Mouse (Mus musculus): ENCODE measurements around the gene Zfp93.
"Not testable (repeated sequence)": the region's sequence is repeated elsewhere in the genome, so short reads cannot be mapped to it uniquely, and the experiment has no call there.

Zfp93 gene

DNA sequence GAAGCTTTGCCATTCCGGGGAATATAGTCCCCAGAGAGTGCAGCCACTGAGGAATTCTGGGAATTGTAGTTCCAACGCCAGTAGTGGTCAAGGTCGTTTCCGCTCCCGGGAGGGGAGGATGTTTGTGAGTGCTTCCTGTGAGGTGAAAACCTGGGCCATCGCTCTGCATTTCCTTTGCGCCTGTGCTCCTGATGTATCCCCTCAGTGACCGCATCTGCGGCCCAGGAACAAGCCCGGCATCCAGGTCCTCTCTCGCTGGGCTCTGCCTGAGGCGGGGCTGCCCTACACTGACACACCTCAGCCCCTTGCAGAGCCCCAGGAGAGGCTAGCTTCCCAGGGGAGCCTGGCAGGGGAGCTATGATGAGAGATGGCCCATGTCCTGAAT, at the start of gene Zfp93:
Gene Zfp93, plus strand, starts transcription at position 133 of the 385 bp plus-strand sequence.
- peak; percentile 89 to 92 for DNase-seq (ENCODE audit: low spot score in 2 of 2)

DNA sequence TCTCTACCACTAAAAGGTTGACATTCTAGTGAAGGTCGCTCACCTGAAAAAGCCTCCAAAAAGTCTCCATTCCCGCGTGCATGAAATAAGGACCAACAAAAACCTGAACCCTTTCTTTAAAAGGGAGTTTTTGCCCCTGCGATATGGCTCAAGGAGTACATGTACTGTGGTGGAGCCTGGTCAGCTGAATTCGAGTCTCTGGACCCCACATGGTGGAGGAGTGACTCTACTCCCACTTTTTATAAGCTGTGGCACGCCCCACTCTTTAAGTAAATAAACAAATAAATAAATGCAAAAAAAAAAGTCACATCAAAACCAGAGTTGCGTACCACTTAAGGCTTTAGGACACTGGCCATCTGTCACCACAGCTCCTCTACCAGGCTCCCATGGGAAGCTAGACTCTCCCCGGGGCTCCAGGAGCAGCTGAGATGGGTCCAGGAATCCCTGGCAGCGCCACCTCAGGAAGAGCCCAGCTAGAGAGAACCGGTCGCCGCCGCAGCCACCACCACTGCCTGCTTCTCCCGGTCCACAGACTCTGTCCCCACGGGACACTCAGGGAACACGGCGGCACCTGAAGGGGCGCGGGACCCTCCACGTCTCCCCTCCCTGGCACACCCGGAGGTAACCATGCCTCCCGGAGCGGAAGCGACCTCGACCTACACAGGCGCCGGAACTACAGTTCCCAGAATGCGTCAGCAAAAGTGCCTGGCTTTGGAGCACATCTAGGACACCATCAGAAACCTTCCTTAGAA, 33.0 kb upstream of the Zfp93 start, which contains the start of gene Zfp109:
Gene Zfp109, minus strand, starts transcription at position 521 of the 752 bp plus-strand sequence.
- DNase-seq (ENCODE audit: low spot score in 2 of 2), result peak; percentile 84 to 87

DNA sequence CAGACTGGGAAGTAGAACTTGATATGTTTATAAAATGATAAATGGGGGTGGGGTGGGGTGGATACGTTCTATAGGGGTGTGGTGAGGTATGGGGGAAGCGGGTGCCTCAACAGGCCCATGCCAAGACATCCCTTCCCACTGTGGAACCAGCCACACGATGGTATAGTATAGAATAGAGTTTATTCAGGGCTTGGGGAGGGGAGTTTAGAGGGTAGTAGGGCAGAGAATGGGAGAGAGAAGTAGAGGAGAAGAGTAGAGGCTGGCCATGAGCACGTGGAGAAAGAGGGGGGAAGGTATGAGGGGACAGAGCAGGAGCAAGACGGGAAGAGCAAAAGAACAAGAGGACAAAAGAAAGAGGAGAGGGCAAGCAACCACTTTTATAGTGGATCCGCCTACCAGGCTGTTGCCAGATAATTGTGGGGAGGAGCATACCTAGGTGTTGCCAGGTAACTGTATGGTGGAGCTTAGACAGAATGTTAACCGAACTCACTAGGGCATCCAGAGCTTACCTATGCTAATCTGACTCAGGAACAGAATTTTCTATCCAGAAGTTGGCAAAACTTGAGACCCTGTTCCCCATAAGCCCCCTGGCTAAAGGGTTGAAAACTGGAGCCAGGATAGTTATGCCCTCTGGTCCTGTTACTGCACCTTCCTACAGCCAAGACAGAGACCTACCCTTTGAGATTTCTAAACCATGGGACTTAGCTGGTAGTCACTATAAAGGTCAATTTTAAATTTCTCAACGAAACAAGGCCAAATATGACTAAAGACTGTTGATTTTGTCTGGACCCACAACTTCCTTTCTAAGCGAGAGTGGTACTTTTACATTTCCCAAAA, 16.2 kb upstream of the Zfp93 start:
- no peak for DNase-seq (ENCODE audit: low spot score in 2 of 2)

DNA sequence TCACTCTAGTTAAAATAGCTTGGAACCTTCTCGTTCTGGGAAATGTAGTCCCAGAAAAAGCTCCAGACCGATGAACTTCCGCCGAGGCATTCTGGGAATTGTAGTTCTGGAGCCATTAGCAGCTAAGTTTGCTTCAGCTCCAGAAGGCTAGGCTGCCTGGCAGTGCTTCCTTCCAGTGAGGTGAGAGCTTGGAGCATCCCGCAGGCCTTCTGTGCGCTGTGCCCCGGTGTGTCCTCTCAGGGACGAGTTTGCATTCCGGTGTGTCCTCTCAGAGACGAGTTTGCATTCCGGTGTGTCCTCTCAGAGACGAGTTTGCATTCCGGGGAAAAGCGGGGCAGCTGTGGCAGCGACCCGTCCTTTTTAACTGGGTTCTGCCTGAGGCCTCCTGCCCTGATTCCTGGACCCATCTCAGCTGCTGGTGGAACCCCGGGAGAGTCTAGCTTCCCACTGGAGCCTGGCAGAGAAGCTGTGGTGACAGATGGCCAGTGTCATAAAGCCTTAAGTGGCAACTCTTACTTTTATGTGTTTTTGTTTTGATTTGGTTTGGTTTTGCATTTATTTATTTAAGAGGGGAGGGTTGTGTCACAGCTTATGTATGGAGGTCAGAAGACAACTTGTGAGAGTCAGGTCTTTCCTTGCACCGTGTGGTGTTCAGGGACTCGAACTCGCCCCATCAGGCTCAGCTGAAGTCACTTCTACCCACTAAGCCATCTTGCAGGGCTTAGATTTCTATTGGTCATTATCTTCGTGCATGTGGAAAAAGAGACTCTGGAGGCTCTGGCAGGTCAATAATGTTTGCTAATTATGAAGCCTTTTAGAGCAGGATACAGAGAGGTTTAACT, 15.4 kb upstream of the Zfp93 start, which contains the start of gene Zfp108:
Gene Zfp108, plus strand, starts transcription at position 162 of the 842 bp plus-strand sequence.
- DNase-seq (ENCODE audit: low spot score in 2 of 2), result peak; percentile 91 to 95

DNA sequence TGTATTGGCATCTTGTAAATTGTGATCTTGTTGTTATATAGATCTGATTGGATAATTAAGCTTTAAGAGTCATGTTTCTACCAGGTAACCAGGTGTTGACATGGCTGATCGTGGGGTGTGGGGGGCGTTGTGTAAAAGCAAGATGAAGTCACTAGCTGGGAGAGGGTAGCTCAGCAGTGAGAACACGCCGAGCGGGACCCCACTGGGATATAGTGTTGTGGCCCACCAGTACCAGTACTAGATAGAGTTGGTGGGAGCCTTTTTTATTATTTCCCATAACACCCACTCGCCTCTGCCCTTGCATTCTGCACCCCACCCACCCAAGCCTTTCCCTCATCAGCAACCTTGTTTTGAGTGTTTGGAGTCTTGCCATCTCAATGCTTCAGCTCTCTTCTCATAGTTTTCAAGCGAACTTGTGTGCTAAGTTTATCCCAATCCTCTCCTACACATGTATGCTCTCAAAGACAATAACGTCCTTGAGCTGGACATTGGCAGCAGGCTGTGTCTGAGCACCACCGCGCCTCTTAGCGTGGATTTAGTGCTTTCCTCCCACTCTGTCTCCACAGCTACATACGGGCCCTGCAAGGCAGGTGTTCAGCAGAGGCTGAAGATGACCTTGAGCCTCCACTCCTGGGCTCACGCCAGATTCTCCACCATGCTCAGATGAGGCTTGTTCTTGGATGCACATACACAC, 10.8 kb upstream of the Zfp93 start:
- peak in 1 of 2 experiments; percentile 22 for DNase-seq (ENCODE audit: low spot score in 2 of 2)

DNA sequence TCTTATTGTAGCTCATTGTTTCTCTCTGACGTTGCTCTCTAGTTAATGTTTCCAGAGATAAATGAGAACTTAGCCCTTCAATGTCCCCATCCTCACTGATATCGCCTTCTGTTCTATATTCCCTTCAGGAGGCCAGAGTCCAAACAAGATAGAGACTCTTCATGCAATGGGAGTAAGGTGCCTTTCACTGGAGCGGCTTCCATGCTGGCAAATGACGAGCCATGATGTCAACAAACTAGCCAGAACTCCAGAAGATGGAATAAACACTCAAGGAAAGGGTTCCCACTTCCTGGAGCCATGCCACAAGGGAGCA, 10.3 kb upstream of the Zfp93 start:
- no peak for DNase-seq (ENCODE audit: low spot score in 2 of 2)

DNA sequence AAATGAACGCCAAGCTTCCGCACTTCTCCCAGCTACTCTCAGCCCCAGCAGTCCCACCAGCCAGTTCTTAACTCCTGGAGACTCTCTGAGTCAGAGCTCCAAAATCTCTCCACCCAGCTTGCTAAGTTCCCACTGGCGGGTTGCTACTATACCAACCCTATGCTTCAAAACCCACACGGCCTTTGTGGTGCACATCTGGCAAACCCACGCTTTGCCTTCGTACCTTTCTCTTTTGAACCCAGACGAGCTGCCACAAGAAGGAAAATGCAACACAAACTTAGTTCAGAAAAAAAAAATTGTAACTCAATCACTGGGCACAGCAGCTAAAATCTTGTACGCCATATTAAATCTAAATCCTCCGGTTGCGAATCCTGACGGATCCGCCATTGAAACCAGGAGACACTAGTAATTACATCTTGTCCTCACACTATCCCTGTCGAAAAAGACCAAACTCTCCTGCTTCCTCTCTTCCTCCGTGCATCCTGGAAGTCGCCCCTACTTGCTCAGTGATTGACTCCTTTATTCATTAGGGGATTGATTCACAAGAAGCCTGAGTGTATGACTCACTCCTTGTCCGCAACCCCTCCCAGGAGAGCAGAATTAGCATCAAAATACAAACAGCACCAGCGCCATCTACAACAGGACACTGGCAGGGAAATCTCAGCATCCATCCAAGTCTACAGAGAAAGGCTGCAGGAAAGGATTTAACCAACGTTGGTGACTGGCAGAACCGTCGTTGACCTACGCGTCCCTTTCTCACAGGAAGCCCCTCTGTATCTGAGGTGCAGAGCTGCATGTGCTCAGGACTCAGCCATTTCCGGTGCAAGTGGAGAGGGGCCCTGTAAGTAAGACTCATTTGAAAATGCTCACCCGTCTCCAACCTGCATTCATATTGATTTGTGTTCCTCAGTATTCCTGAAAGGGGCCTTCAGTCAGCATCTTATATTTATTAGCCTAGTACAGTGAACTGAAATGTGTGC, 1.8 kb upstream of the Zfp93 start:
- no peak for DNase-seq (ENCODE audit: low spot score in 2 of 2)

DNA sequence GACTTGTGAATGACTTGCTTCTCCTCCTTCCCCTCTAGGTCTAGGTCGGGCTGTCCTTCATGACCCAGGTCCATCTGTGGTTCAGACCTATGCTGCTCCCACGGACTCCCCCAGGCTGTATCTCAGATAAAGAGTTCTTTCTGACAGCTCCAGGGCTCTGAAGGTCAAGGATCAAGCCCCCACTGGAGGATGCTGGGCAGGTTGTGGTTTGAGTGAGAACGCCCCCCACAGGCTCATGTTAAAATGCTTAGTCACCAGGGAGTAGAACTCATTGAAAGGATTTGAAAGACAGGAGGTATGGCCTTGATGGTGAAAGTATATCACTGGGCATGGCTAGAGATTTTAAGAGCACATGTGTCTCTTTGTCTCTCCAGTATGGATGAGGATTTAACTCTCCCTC, 964 bp upstream of the Zfp93 start:
- DNase-seq (ENCODE audit: low spot score in 2 of 2), result no peak

DNA sequence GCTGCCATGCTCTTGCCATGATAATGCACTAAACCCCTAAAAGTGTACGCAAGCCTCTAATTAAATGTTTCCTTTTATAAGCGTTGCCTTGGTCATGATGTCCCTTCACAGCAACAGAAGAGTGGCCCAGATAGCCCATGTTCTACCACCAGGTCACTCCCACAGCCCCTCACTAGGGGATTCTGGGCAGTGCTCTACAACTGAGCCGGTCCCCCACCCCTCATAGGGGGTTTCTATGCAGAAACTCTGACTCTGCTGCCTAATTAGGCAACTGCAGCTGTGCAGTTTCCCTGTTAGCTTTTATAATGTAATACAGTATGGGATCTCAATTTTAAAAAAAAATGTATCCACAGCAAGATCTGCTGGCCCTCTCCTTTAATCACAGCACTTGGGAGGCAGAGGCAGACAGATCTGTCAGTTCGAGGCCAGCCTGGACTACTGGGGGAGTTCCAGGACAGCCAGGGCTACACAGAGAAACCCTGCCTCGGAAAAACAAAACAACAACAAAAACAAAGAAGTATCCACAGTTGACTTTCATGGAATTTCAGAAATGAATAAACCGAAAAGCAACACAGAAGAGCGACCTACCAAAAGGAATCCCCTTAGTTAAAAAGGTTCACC, 443 bp upstream of the Zfp93 start:
- DNase-seq (ENCODE audit: low spot score in 2 of 2), result no peak

DNA sequence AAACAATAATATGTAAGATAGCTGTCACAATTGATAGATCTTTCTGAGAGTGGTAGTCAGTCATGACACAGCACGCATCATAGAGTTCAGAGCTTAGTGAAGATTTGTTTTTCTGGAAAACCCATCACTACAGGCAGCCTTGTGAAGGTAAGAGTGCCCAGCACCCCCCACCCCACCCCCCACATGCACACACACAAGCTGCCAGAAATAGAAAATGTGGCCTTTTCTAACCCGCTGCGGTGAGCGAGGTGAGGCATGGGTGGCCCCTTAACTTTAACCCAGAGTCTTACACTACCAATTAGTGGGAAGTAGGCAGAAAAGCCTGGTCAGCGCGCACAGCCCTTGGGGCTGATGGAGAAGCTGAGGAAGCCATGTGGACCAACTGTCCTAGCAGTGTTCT, 971 bp downstream of the Zfp93 start:
- DNase-seq (ENCODE audit: low spot score in 2 of 2), result no peak

DNA sequence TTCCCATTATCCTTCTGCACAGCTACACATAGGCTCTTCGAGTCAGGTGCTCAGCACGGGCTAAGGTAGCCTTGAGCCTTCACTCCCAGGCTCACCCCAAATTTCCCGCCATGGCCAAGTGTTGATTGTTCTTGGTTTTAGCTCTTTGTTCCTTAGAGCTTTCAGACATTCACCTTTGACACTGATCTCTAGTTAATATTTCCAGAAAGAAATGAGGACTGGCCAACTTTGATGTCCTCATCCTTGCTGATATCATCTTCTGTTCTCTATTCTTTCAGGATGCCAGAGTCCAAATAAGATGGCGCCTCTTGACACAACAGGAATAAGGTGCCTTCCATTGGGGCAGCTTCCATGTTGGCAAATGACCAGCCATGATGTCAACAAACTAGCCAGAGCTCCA, 4.2 kb downstream of the Zfp93 start:
- DNase-seq (ENCODE audit: low spot score in 2 of 2), result peak in 1 of 2 experiments; percentile 10

DNA sequence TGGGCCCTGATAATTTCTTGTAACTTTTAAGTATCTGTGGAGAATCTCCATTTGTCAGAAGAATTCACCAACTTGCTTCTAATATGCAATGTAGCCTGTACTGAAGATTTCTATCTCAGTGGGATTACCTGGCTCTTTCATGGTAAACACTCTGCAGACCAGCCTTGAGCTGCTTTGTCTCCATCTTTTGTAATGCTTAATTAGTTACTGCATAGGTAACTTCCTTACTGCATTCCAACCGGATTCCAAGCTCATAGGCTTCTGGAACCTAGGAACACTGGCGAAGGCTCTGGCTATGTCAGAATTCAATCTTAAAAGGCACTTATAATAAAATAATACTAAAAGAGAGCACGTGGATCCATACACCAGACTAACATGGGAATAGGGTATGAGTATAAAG, 8.6 kb downstream of the Zfp93 start:
- DNase-seq (ENCODE audit: low spot score in 2 of 2), result not testable (repeated sequence)

DNA sequence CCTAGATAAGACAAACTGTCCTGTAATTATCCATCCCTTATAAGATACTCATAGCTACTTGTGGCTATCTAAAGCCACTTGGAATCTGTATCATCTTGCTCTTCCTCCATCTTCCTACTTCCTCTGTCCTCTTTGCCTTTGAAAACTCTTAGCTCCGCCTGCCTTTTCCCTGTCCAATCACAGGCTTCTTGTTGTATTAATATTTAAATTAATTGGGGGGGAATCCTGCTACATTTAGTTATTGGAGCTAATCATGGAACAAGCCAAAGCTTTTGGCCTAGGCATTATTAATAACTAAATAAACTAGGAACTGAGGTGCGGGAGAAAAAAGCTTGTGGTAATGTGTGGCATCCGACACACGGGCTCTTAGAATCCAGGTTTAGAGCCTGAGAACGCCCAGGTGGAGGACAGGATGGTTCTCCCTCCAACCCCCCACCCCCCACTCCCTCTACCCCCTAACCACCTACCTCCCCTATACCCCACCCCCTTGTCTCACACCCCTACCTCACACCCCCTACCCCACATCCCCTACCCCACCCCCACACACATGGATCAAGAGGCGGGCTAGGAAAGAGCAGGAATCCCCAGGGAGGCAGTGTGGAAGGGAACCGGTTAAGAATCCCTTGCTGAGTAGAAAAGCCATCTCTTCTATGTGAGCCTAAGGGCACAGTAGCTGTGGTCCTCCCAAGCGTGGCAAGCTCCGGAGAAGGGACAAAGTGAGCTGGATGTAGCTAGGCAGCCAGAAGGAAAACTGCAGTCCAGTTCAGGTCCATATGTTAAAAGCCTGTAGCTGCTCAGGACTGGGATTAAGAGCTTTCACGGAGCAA, 10.0 kb downstream of the Zfp93 start:
- DNase-seq (ENCODE audit: low spot score in 2 of 2), result peak in 1 of 2 experiments; percentile 3

DNA sequence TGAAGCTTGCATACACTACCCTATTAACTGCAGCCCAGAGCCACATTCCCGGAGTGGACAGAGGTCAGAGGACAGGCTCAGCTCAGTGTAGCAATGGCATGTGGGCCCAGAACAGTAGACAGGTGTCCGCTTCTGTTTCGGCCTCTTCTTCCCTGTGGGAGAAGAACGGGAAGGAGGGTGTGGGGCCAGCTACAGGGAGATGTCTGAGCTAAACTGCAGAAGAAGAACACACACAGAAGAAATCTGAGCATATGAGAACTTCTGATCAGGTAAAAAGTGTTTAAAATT, 10.6 kb downstream of the Zfp93 start:
- DNase-seq (ENCODE audit: low spot score in 2 of 2), result peak in 1 of 2 experiments; percentile 4

DNA sequence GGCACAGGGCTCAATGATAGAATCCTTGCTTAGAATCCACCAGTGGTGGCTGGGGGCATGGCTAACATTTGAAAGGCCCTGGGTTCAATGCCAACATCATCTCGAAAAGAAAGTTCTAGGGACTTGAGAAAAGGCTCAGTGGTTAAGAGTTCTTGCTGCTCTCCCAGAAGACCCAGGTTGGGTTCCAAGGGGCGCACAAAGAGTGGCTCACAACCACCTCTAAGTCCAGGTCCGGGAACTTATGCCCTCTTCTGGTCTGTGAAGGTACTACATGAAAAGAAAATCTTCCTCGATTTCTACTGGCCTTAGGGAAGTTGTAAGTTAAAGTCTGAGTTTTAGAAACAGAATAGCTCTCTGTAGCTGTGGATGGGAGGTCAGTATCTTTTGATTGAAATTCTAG, 15.9 kb downstream of the Zfp93 start:
- DNase-seq (ENCODE audit: low spot score in 2 of 2), result peak in 1 of 2 experiments; percentile 3

DNA sequence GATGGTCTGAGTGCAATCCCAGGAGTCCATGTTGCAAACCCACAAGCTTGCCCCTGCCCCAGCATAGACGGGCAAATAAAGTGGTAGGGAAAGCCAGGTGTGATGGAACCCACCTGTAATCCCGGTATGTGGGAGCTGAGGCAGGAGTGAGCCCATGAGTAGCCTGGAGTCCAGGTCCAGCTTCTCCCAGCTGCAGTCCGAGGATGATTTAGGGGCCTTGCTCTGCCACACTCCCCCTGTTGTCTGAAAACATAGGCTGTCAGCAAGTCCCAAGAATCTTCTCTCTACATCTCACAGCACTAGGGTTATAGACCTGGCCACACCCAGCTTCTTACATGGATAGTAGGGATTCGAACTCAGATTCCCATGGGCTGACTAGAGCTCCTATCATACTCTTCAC, 16.7 kb downstream of the Zfp93 start:
- peak in 1 of 2 experiments; percentile 9 for DNase-seq (ENCODE audit: low spot score in 2 of 2)

DNA sequence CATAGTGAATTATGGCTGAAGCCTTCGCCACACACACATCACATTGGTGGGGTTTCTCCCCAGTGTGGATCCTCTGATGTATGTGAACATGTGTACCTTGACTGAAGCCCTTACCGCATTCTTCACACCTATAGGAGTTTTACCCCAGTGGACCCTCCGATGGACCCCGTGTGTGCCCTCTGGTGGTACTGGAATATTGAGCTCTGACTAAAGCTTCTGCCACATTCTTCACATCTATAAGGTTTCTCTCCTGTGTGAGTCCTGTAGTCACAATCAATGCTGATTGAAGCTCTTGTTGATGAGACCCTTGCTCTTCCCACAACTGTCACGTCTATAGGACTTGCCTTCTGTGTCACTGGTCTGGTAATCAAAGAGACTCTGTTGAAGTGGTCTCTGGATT, 17.4 kb downstream of the Zfp93 start:
- DNase-seq (ENCODE audit: low spot score in 2 of 2), result peak in 1 of 2 experiments; percentile 19

DNA sequence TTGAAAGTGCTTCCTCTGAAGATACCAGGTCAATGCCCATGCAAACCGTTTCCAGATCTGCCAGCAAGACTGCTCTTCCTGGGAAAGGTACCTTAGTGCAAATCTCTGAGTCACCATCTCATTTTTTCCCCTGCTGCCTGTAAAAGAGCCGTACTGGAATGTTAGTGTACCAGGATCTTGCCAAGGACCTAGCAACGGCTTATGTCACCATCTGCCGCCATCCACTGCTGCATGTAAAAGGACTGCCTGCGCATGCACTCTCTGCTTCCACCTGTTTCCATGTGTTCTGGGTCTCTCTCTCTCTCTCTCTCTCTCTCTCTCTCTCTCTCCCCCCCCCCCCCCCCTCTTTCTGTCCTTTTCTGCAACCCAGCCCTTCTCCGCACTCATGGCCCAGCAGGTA, 18.3 kb downstream of the Zfp93 start:
- peak; percentile 42 to 52 for DNase-seq (ENCODE audit: low spot score in 2 of 2)

DNA sequence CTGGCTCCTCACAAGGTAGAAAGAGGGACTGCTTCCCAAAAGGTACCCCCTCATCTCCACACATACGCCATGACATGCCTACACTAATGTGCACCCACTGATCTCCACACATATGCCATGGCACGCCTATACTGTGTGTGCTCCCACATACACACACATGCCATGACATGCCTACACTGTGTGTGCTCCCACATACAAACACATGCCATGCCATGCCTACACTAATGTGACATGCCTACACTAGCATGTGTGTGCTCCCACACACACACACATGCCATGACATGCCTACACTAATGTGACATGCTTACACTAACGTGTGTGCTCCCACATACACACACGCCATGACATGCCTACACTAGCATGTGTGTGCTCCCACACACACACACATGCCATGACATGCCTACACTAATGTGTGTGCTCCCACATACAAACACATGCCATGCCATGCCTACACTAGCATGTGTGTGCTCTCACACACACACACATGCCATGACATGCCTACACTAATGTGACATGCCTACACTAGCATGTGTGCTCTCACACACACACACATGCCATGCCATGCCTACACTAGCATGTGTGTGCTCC, 20.0 kb downstream of the Zfp93 start:
- DNase-seq (ENCODE audit: low spot score in 2 of 2), result no peak

Measured in right cerebral cortex, postnatal 10 days (tissue).